Mouse (Mus musculus) embryo, embryonic 11.5 days (tissue): Measurements from ENCODE around the gene Dscaml1.
A peak's percentile ranks its signal among the peaks of the same experiment; 100 is the strongest.

Experiments used
- DNase-seq: peaks from one replicate; pipeline ENCODE4 v3.0.0-alpha.2; 2012; ENCODE audit warnings: low read depth, low spot score

Gene Dscaml1

DNA sequence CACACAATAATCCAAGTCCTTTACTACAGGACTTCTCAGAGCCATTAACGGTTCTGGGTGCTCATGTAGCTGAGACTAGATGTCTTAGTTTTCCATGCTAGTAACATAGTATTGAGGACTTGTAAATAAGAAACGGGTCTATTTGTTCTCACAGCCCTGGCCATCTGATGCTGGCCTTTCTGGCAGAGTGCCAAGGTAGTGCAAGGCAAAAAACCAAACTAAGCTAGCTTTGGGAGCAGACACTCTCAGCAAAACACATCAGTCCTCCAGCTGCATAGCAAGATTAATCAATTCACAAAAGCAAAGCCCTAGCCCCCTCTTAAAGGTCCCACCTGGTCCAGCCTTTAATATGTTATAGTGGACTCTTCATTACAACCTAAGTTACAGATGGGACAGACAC is 206.6 kb downstream of the Dscaml1 start:
- no peak for DNase-seq

DNA sequence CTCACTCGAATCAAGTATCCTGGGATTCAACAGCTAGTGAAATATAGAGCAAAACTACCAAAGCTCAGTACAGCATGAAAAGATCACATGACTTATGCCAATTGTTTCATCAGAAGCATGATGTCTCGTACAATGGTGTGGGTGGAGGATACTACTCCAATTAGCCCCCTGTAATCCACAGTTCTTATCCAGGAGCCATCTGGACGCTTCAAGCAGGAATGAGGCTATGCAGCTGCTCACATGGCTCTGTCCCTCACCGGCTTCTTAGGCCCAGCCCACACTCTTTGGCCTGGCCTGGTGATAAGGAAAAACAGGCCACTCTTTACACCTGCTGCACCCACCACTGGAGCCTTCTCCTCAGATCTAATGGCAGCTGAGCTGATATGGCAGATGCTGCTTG is 208.6 kb downstream of the Dscaml1 start:
- no peak for DNase-seq

DNA sequence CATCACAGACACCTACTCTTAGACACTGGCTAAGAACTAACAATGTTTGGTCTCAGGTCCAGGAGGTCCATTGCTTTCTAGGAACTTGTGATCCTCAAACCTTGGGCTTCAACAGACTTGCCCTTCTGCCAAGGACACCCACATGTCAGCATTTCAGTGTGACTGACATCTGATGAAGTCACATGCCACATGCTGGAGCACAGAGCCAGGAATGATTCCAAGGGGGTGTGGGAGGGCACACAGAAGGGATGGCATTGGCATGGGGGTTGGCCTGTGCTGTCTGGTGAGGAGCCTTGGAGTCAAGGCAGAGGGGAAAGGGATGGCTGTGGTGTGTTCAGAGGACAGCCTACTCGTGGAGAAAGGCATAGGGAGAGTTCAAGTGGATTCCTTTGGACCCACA is 210.9 kb downstream of the Dscaml1 start:
- DNase-seq, result no peak

DNA sequence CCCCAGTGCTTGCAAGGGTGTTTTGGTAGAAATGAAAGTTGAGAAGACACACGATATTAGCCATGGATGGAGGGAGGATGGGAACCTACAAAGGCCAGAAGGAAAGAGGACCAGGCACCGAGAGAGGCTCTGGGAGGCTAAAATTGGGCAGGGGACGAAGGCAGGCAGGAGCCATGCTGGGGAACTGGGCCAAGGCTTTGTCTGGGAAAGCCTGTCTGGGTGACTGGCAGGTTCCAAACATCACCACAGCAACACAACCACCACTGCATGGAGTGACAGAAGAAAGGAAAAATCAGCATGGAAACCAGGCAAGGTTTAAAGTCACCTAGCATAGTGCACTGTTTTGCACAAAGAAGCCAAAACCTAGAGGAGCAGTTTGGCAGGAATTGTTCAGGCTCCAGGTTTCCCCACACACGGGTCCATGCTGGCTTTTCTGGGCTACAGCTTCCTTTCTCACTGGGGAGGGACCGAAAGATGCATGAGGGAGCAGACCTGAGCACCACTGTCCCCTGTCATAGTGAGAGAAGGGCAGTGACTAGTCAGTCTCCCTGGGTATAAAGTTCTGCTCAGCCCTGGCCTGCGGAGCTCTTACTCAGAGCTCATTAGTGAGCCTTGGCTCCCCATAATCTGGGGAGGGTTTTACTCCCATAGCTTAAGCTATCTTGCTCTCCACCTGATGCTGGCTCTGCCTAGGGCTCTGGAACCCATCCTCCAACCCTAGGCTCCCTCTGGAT is 211.9 kb downstream of the Dscaml1 start:
- no peak for DNase-seq

DNA sequence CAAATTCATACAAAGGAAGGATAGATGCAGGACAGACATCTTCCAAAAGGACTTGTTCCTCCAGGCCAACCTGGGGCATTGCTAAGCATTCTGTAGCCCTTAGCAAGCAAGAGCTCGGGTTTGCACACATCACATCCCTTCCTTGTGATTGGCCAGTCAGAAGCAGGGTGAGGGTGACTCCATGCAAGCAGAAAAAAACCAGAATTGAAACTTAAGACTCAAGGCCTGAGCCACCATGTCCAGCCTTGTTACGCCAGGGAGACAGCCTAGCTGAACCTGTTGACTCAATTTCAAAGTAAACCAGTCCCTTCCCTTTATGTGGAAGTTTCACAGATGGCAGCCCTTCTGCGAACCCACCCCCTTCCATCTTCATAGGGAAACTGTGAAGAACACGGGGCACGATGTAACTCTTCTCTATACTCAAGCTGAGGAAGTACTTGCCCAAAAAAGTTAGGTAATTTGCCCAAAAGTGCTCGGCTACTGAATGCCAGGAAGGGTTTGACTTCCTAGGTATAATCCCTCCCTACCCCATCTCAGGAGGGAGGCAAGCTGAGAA is 218.5 kb downstream of the Dscaml1 start:
- DNase-seq, result no peak

DNA sequence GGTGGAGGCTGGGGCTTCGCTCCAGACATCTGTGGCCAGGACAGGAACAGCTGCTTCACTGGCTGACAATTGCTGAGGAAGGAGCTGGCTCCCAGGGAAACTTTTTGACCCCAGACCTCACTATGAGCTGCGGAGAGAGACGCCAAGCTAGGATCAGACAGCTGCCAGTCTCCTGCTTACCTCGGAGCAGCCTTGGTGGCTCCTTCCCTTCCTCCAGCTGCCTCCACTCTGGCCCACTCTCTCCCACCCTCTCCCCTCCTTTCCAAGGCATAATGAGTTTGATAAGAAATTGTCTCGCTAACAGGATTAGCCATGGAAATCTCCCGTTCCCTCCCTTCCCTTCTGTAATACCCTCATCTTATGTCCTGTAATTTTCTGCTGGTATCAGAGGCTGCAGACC is 219.1 kb downstream of the Dscaml1 start:
- no peak for DNase-seq

DNA sequence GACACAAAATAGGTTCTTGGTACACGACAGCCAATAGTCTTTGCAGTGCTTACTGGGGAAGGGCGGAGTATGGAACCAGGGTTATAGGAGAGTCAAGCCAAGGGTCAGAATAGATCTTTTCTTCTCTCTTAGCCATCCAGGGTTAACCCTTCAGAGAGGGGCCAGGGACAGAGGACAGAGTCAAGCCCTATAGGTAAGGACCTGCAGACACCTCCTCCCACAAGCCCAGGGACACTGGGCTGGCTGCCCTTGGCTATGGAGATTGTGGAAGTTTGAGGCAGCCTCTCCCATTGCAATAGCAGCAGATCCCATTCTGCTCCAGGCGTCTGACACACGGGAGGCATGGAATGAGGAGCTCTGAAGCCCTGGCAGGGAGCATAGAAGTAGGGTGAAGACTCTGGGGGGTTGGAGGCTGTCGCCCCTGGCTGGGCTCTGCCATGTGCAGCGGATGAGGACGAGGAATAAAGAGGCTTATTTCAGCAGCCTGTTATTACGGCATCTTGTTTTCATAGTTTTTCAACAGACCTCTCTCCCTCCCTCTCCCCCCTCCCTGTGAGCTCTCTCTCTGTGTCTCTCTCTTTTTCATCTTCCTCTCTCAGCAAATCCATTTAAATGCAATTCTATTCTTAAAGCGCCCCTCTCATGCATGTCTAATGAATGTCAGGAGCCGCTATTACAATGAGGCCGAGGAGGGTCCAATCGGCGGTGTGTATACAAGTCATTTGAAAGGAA is 224.8 kb downstream of the Dscaml1 start:
- no peak for DNase-seq

DNA sequence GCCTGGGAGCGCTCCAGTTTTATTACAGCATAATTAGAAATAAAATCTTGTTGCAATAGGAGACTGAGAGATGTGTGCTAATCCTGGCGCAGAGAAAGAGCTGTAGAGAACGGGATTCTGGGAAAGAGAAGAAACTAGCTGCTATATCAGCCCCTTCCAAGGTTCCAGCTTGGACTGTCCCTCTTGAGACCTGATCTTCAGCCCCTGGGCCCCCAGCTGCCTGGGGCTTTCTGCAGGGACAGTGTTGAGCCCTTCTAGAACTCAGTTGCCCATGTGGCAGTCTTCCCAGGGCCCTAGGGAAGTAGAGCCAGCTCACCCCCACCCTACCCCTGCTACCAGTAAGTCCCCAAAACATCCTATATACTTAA is 225.4 kb downstream of the Dscaml1 start:
- DNase-seq, result no peak

DNA sequence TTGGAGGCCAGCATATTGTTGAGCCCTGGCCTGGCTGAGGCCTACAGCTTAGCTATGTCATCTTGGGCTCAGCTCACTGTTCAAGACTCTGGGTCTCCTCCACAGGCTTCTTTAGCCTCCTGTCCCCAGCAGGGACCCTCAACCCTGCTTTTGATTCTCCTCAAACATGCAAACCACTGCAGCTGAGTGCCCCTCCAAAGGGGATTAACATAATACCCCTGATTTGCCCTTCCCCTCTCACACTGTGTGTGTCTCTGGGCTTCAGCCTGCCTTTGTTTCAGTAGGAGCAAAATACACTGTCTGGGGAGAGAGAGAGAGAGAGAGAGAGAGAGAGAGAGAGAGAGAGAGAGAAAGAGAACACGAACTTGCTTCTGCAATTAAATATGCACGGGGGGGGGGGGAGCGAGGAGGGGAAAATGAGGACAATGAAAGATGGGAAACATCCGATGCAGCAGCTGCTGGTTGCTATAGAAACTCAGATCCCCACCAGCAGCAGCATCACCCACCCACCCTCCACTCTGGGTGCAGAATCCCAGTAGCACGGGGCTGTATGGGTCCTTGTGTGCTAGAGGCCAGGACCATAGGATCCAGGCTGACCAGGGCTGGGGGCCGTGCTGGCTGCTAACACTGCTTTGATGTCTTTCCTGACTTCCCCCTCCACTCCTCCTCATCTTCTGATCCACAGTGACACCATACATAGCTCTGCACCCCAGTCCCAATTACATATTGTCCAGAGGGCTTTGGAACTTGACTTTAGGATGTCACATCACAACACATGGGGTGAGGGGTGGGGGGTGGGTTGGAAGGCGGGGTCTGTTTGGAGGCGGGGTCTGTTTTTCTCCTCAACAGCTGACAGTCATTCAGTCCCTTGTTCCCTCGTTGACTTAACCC is 231.0 kb downstream of the Dscaml1 start:
- no peak for DNase-seq

DNA sequence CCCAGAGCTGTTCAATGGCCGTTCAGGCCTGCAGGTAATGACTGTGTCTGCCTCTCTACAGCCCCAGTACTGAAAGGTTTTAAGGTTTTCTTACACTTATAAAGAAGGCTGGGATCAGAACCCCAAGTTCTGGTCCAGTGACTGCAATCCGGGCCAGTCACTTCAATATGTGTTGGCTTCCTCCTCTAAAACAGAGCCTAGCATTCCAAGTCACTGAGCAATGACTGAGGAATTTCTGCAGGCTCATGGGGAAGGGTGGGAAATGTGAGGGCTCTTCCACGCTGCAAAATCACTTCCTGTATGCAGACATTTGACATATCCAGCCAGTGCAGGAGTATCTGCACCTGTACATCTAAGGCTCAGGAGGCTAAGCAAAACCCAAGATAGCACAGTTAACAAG is 233.8 kb downstream of the Dscaml1 start:
- no peak for DNase-seq

DNA sequence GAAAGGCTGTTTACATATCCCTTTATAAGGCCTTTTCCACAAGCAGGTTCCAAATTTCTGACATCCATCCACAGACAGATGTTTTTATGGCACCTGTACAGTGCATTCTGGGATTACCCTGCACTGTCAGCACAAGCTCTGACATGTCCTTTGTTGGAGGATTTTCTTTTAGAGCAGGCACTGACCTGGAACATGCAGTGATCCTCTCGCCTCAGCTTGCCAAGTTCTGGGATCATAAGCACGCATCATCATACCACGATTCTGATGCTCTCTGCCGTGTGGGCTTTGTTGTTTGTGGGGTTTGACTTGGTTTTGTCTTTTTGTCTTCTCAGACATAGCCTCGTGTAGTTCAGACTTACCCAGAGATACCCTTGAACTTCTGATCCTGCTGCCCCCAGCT is 236.0 kb downstream of the Dscaml1 start:
- DNase-seq, result no peak

DNA sequence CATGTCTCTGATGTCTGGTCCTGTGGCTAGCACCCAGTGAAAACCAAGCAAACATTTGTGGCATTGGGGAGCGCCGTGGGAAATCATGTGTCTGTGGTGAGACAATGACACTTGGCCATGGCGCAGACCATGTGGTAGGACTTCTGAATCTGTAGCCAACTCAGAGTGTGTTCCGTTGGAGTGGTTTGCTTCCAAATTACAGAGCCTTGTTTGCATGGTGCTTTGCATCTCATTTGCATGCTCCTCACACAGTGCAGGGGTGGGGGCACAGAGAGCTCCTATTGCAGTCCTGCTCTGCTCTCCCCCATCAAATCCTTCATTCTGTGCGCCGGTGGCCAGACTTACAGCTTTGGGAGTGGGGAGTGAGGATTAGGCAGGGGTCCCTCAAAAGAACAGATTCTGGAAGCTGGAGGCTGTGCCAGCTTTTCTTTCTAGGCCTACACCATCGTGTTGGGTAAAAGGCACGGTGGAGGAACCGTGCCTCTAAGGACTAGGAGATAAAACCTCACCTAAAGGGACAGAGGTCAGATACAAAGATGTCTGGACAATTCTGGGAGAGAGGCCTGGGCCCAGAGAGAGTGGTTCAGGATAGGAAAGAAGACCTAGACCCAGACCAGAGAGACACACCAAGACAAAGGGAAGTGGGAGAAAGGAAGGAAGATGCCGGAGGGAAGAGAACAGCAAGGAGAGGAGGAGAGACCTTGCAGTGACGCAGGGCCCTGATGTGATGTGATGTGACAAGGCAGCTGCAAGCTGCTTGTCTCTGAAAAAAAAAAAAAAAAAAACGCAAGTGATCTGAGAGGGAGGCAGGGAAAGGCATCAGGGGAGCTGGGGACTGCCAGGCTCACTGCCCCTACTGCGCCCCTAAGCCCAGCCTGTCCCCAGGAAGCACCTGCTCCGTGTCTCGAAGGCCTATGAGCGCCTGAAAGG is 237.2 kb downstream of the Dscaml1 start:
- DNase-seq, result no peak

DNA sequence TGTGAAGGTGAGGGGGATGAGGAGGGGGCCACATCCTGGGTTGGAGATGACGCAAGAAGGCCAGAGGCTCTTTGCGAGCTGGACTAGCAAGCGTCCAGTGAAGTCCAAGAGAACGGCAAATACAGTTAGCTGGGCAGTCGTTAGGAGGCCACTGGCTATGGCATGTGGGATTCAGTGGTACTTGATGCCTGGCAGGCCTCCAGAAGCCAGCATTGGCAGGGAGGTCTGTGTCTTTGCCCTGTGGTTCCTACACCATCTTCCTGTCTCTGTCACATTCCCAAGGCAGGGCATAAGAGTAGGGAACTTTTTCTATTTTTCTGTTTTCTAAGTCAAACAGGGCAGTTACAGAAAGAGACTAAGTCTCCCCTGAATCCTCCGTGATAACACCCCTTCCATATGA is 237.9 kb downstream of the Dscaml1 start:
- no peak for DNase-seq

DNA sequence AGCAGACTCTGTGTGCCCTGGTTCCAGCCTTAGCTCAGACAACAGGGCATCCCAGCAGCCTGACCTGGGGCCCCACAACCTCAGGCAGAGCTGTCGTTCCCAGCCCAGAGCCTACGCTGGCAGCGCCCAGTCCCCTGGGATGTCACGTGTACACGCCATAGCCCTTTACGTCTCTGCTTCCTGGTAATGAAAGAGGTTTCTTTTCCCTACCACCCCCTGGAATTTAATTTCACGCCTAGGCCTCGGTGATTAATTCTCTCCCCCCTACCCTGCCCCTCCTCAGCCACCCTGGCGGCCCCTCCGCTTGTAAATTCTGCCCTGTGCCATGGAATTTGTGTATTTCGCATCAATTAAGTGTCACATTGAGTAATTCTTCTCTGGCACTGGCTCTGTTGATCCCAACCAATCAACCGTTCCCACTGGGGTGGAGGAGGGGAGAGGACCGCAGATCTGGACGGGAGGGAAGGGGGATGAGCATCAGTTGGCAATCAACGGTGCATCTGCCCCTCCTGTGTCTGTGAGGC is 238.5 kb downstream of the Dscaml1 start:
- peak; percentile 42 for DNase-seq

DNA sequence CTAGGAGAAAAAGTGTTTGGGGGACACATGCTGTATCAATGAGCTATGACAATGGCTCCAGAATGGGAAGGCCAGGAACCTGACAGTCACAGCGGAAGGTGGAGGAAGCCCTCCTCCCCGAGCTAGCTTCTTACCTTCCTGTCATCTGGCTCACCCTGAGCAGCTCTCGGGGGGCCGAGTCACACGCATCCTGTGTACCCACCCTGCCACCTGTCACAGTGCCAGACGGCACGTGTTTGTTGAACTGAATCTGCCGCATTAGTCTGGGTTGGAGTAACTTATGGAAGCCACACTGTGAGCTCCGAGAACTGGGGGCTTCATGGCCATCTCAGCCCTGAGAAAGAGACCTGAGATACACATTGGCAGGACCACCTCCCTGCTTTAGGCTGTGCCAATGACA is 249.5 kb downstream of the Dscaml1 start:
- DNase-seq, result no peak

DNA sequence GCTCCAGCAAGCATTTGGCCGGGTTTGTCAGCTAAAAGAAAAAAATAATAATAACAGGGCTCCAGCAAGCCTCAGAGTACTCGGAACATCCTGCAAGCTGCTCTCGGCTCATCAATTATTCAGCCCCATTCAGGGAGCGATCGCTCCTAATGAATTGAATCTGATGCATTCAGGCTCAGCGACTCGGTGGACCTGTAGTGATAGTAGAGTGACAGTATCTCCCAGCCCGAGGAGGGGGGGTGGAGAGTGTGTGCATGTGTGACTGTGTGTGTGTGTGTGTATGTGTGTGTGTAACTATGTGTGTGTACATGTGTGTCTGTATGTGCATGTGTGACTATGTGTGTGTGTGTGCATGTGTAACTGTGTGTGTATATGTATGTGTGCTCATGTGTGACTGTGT is 250.2 kb downstream of the Dscaml1 start:
- no peak for DNase-seq

DNA sequence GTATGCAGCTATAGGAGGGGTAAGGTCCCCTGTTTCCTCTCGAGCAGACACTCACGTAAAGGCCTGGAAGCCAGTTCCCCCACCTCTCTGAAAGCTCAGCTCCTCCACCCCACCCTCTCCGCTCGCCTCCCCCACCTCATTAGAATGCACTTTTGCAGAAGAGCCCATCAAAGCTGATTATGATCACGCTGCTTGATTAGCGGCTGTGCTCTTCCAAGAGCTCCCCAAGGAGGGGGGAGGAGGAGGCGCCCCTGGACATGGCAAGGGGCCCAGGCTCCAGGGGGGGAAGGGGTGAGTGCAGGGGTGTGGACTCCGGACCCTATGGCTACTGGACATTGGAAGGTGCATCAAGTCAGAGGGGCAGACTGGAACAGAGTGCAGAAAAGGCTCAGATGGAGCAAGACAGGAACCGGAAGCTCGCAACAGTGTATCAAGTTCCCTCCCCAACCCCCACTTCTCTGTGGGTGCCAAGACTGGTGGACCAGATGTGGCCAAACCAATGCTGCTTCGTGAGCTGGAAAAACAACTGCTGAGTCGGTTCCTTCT is 250.9 kb downstream of the Dscaml1 start:
- DNase-seq, result no peak

DNA sequence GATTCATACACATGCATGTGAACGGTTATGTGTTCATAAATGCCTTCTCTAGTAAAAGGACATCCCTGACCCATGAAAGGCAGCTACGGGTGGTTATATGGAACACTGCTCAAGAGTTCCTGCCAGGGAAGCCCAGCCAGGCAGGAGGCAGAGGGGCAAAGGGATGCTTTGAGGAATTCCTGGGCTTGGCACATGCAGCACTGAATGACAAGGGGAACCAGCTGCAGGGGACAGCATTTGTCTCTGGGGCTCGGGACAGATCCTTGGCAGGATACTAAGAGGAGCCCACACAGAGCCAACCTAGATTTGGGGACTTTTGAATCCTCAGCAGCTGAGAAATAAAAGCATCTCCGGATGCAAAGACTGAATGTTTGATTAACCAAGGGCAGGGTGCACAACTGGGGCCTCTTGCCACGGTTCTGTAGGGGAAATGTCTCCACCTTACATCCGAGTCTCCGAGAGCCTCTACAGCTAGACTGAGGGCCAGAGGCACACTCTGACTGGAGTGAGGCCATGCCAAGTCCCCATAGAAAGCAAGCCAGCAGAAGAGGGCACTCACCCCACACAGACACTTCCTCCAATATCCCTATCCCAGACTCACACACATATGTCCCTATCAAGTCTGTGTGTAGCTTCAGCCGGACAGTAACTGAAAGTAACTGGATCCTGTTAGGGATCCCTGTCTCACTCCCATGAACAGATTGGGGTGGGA is 251.7 kb downstream of the Dscaml1 start:
- DNase-seq, result no peak

DNA sequence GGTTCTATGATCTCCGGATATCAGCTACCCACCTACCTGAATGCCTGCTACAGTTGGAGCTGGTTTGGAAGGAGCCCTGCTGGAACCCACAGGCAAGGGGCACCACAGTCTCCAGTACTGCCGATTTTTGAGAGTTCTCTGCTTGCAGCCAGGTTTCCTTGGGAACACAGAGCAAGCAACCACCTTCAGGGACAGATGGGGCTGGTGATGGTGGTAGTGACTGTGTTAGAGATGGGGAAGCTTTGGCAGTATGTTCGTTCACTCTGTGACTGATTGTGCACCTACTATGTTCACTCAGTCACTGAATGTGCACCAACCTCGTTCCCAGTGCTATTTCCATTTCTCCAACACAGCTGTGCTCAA is 252.2 kb downstream of the Dscaml1 start:
- no peak for DNase-seq

DNA sequence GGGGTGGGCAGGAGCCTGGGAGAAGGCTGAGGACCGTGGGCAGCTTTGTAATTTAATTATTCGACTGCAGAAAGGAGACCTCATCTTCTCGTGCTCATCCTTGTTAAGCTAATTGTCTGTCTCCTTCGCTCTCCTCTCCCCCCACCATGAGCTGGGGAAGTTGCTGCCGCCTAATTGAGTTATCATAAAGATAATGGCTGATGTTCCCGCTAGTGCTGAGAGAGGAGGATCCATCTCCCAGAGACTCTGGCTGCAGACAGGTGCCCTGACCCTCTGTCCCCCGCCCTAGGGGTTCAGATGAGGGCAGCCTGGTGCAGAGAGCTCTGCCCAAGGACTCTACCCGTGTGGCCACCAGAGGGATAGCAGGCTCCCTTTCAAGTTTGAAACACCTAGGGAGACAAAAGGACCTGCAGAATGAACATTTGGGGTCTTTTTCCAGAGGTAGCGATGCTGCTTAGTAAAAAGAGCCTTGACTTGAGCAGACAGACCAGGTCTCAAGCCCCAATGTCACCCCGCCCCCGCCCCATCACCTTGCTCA is 256.1 kb downstream of the Dscaml1 start:
- DNase-seq, result no peak
